ENCODE assay signal across 8 mouse cellular contexts in genomic region chr4:106799772-106800336, GRCm38 (mm10). TPM values are rescaled to one million over a fixed set of nuclear protein-coding genes. Genes with fewer than 3 reads are reported as not detected.
DNase-seq lines count a peak whose midpoint lies in the region; ATAC-seq and TF ChIP-seq lines count a peak whose summit lies in the region.

No protein-coding gene starts in this region.

- no peak overlapping the region for H3K4me3 ChIP-seq in hindbrain, embryonic 12.5 days
- H3K4me3 ChIP-seq in lung, postnatal 0 days (ENCODE audit: low read depth, low read length) = peak overlapping the region; percentile 19

- WGBS in hindbrain, embryonic 12.5 days = 6% methylated on average over 15 of the region's 15 CpGs
- 10% methylated on average over 14 of the region's 15 CpGs for WGBS in lung, postnatal 0 days

- peak; percentile 87 for TF ChIP-seq CTCF in lung, postnatal 0 days (IDR thresholded peaks at IDR 0.05)

- 0 out of 2 replicates have a peak overlapping the region, but pooled peaks have one; percentile 8 for H3K9ac ChIP-seq in hindbrain, embryonic 12.5 days
- H3K9ac ChIP-seq in lung, postnatal 0 days (replicated peaks; ENCODE audit: low read depth) = no peak overlapping the region

- TF ChIP-seq EP300 in lung, postnatal 0 days (IDR thresholded peaks at IDR 0.05) = no peak

- peak; percentile 39 for DNase-seq in T-cell, adult 2 months (ENCODE audit: low spot score)
- peak; percentile 66 for DNase-seq in cerebellum, adult 9-11 months
- DNase-seq in frontal cortex, postnatal 14 days (ENCODE audit: low spot score in 2 of 2) = peak; percentile 58 to 60
- DNase-seq in layer of hippocampus, postnatal 14 days (ENCODE audit: low spot score in 2 of 2) = peak; percentile 69 to 82
- peak; percentile 93 for DNase-seq in lung, postnatal 0 days (ENCODE audit: low spot score)
- peak; percentile 71 for DNase-seq in retina, postnatal 7 days (ENCODE audit: low read depth, low spot score)
- peak; percentile 77 for DNase-seq in urinary bladder, postnatal 4 days (ENCODE audit: low spot score in 2 of 2)

- peak; percentile 46 for ATAC-seq in hindbrain, embryonic 12.5 days (ENCODE audit: low FRiP score)
- peak; percentile 94 for ATAC-seq in lung, postnatal 0 days

- no peaks in the 10 kb centered on the region for H3K9me3 ChIP-seq in hindbrain, embryonic 12.5 days (replicated peaks)
- H3K9me3 ChIP-seq in lung, postnatal 0 days (ENCODE audit: low read length) = no peaks in the 10 kb centered on the region

- H3K4me1 ChIP-seq in hindbrain, embryonic 12.5 days = peaks cover 12% of the 10 kb centered on the region
- 0 out of 2 replicates have a peak, but pooled peaks cover 3% of the 10 kb centered on the region for H3K4me1 ChIP-seq in lung, postnatal 0 days (ENCODE audit: insufficient read depth, low read depth, low read length)

- H3K4me2 ChIP-seq in hindbrain, embryonic 12.5 days (replicated peaks) = peak overlapping the region; percentile 38
- H3K4me2 ChIP-seq in lung, postnatal 0 days (replicated peaks; ENCODE audit: low read depth, low read length) = peak overlapping the region; percentile 48

- no peak overlapping the region for H3K27ac ChIP-seq in hindbrain, embryonic 12.5 days
- H3K27ac ChIP-seq in lung, postnatal 0 days (ENCODE audit: low read length) = 0 out of 2 replicates have a peak overlapping the region, but pooled peaks have one; percentile 6

- H3K36me3 ChIP-seq in hindbrain, embryonic 12.5 days = no peaks in the 10 kb centered on the region
- H3K36me3 ChIP-seq in lung, postnatal 0 days (ENCODE audit: insufficient read depth, low read length) = no peaks in the 10 kb centered on the region

- H3K27me3 ChIP-seq in hindbrain, embryonic 12.5 days = peaks cover 19% of the 10 kb centered on the region
- H3K27me3 ChIP-seq in lung, postnatal 0 days (replicated peaks; ENCODE audit: insufficient read depth, low read length) = no peaks in the 10 kb centered on the region

RNA-seq across cellular contexts. Expression of gene Acot11, which starts 4.9 kb away (rescaled TPM):
- 2.4 TPM in 2 replicates for polyA plus RNA-seq in hindbrain, embryonic 12.5 days (2016; fragmentation: Nextera tagmentation; extraction: Ambion mirVana)
- 10 to 100 TPM; 43.7 to 53.3 TPM for total RNA-seq in layer of hippocampus, postnatal 14 days (2021)
- 0.93 and 0.96 TPM in 2 replicates for polyA plus RNA-seq in lung, postnatal 0 days (2015; fragmentation: Nextera tagmentation; extraction: Ambion mirVana)

Comparison
In these comparisons a context has a peak if more than half of its experiments do, and no peak if none do; other contexts are left out.
1. DNase-seq: peak in every context shown above with its lines; median percentile 93 in lung, postnatal 0 days; 77 in urinary bladder, postnatal 4 days; 76 in layer of hippocampus, postnatal 14 days; 71 in retina, postnatal 7 days; 66 in cerebellum, adult 9-11 months; 59 in frontal cortex, postnatal 14 days; 39 in T-cell, adult 2 months.